Mouse (Mus musculus): Measurements from ENCODE around the gene Fuca1. TPM values are rescaled to one million over a fixed set of nuclear protein-coding genes. Genes with fewer than 3 reads are reported as not detected.

The Fuca1 gene
- polyA plus RNA-seq (2012; rRNA removed) = 46.5 and 47.9 TPM in 2 replicates

DNA sequence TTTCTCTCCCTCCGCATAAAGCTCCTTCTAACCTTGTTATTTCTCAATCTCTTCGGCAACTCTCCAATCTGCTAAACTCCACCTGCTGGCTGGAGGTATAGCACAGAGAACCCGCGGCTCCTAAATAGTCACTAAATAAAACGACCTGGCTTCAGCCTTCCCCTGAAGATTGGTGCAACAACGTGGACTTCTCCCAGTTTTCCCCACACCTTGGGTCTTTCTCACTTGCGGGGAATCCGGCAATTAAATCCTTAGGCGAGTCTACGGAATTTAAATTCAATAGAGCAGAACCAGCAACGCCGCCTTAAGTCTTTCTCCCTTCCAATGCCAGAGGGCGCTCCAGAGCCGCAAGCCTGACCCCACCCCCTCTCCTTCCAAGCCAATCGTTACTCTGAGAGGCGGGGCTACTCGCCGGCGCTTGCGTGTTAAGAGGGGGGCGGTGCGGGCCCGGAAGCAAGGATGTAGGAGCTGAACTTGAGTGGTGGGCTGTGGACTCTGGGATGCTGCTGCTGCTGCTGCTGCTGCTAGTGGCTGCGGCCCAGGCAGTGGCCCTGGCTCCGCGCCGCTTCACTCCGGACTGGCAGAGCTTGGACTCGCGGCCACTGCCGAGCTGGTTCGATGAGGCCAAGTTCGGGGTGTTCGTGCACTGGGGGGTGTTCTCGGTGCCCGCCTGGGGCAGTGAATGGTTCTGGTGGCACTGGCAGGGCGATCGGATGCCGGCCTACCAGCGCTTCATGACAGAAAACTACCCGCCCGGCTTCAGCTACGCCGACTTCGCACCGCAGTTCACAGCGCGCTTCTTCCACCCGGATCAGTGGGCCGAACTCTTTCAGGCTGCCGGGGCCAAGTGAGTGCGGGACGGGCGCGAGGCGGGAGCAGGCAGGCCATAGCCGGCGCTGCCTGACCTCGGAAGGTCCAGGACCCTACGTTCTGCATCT is at the start of gene Fuca1:
Gene Fuca1, plus strand, starts transcription at position 432 of the 938 bp plus-strand sequence.
- WGBS = under 1% methylated on average over 60 of the region's 60 CpGs
- no peaks in the 10 kb centered on the region for H3K27me3 ChIP-seq (ENCODE audit: control insufficient read depth, insufficient read depth, low read length)
- peak; percentile 93 to 97 for DNase-seq
- peak within 1 kb of the TSS; percentile 70 for H3K4me3 ChIP-seq (replicated peaks; ENCODE audit: insufficient read depth, low read depth, low read length)
- no peak within 1 kb of the TSS for H3K27ac ChIP-seq (ENCODE audit: insufficient read depth, low read length)
- TF ChIP-seq CTCF (IDR thresholded peaks at IDR 0.05; ENCODE audit: borderline replicate concordance, insufficient read depth, low read depth, low read length) (peak; percentile 58), POLR2A (IDR thresholded peaks at IDR 0.05; ENCODE audit: borderline replicate concordance, insufficient read depth, low read length) (peak; percentile 62)
- H3K4me1 ChIP-seq (ENCODE audit: control insufficient read depth, insufficient read depth, low read length) = no peaks in the 10 kb centered on the region; the same call in 1 of the 2 replicates

GRCm38 (mm10) chr4:135872015-135872414 is 48.5 kb upstream of the Fuca1 start:
- no peak for DNase-seq
- Histone ChIP-seq H3K4me3 (replicated peaks; ENCODE audit: insufficient read depth, low read depth, low read length) (peak overlapping the region; percentile 24), H3K27ac (ENCODE audit: insufficient read depth, low read length) (no peak overlapping the region), H3K27me3 (ENCODE audit: control insufficient read depth, insufficient read depth, low read length) (no peaks in the 10 kb centered on the region), H3K4me1 (ENCODE audit: control insufficient read depth, insufficient read depth, low read length) (peaks cover 4% of the 10 kb centered on the region; the same call in 1 of the 2 replicates)
- TF ChIP-seq POLR2A (IDR thresholded peaks at IDR 0.05; ENCODE audit: borderline replicate concordance, insufficient read depth, low read length) (no peak), CTCF (IDR thresholded peaks at IDR 0.05; ENCODE audit: borderline replicate concordance, insufficient read depth, low read depth, low read length) (no peak)
- 17% methylated on average over 3 of the region's 3 CpGs for WGBS

GRCm38 (mm10) chr4:135872589-135873391 is 47.7 kb upstream of the Fuca1 start:
- Histone ChIP-seq H3K27me3 (ENCODE audit: control insufficient read depth, insufficient read depth, low read length) (no peaks in the 10 kb centered on the region), H3K4me3 (replicated peaks; ENCODE audit: insufficient read depth, low read depth, low read length) (peak overlapping the region; percentile 66), H3K4me1 (ENCODE audit: control insufficient read depth, insufficient read depth, low read length) (peaks cover 4% of the 10 kb centered on the region; the same call in 1 of the 2 replicates), H3K27ac (ENCODE audit: insufficient read depth, low read length) (peak overlapping the region; percentile 95)
- DNase-seq = no peak
- WGBS = 2% methylated on average over 17 of the region's 17 CpGs
- TF ChIP-seq POLR2A (IDR thresholded peaks at IDR 0.05; ENCODE audit: borderline replicate concordance, insufficient read depth, low read length) (no peak), CTCF (IDR thresholded peaks at IDR 0.05; ENCODE audit: borderline replicate concordance, insufficient read depth, low read depth, low read length) (no peak)

- DNase-seq = peak; percentile 93 to 94
- Histone ChIP-seq H3K4me3 (replicated peaks; ENCODE audit: insufficient read depth, low read depth, low read length) (peak within 1 kb of the TSS; percentile 66), H3K4me1 (ENCODE audit: control insufficient read depth, insufficient read depth, low read length) (peaks cover 4% of the 10 kb centered on the region; the same call in 1 of the 2 replicates), H3K27ac (ENCODE audit: insufficient read depth, low read length) (peak within 1 kb of the TSS; percentile 95), H3K27me3 (ENCODE audit: control insufficient read depth, insufficient read depth, low read length) (no peaks in the 10 kb centered on the region)
- WGBS = 1% methylated on average over 53 of the region's 60 CpGs
- TF ChIP-seq CTCF (IDR thresholded peaks at IDR 0.05; ENCODE audit: borderline replicate concordance, insufficient read depth, low read depth, low read length) = no peak
- peak; percentile 89; the same call in 1 of the 2 replicates for TF ChIP-seq POLR2A (IDR thresholded peaks at IDR 0.05; ENCODE audit: borderline replicate concordance, insufficient read depth, low read length)
These were observed 46.9 kb upstream of the Fuca1 start, which contains the start of gene Pnrc2 for GRCm38 (mm10) chr4:135873526-135874202. TSS of gene Pnrc2 (minus strand) at chr4:135873850.

- no peak for TF ChIP-seq CTCF (IDR thresholded peaks at IDR 0.05; ENCODE audit: borderline replicate concordance, insufficient read depth, low read depth, low read length)
- no peak for TF ChIP-seq POLR2A (IDR thresholded peaks at IDR 0.05; ENCODE audit: borderline replicate concordance, insufficient read depth, low read length)
- H3K4me3 ChIP-seq (replicated peaks; ENCODE audit: insufficient read depth, low read depth, low read length) = no peak overlapping the region
- WGBS = 86% methylated on average over 10 of the region's 10 CpGs
- H3K4me1 ChIP-seq (ENCODE audit: control insufficient read depth, insufficient read depth, low read length) = peaks cover 4% of the 10 kb centered on the region; the same call in 1 of the 2 replicates
- no peak overlapping the region for H3K27ac ChIP-seq (ENCODE audit: insufficient read depth, low read length)
- no peaks in the 10 kb centered on the region for H3K27me3 ChIP-seq (ENCODE audit: control insufficient read depth, insufficient read depth, low read length)
- DNase-seq = no peak
These were observed 45.7 kb upstream of the Fuca1 start for GRCm38 (mm10) chr4:135874564-135875535.

- peaks cover 4% of the 10 kb centered on the region; the same call in 1 of the 2 replicates for H3K4me1 ChIP-seq (ENCODE audit: control insufficient read depth, insufficient read depth, low read length)
- H3K27ac ChIP-seq (ENCODE audit: insufficient read depth, low read length) = no peak overlapping the region
- no peak for TF ChIP-seq CTCF (IDR thresholded peaks at IDR 0.05; ENCODE audit: borderline replicate concordance, insufficient read depth, low read depth, low read length)
- no peak for TF ChIP-seq POLR2A (IDR thresholded peaks at IDR 0.05; ENCODE audit: borderline replicate concordance, insufficient read depth, low read length)
- no peaks in the 10 kb centered on the region for H3K27me3 ChIP-seq (ENCODE audit: control insufficient read depth, insufficient read depth, low read length)
- no peak overlapping the region for H3K4me3 ChIP-seq (replicated peaks; ENCODE audit: insufficient read depth, low read depth, low read length)
- no peak for DNase-seq
- WGBS = 55% methylated on average over 7 of the region's 7 CpGs
These were observed 45.0 kb upstream of the Fuca1 start for GRCm38 (mm10) chr4:135875546-135875945.

Measured in cerebellum, adult 2 months (tissue).